Mouse (Mus musculus) ES-E14 (cell line): ENCODE results near the gene Ptgs1. TPM values are rescaled to one million over a fixed set of nuclear protein-coding genes. Genes with fewer than 3 reads are reported as not detected.

Source experiments
- DNase-seq: peaks from one replicate; pipeline ENCODE4 v3.0.0-alpha.2; 2013; ENCODE audit warnings: low read depth, low spot score
- H3K27ac ChIP-seq: 2 replicates; pipeline ENCODE4 v1.5.1; 2012; ENCODE audit warnings: low read depth, mild to moderate bottlenecking, low read length, moderate library complexity, mixed read lengths; ENCODE audit not compliant: poor library complexity, insufficient read depth, severe bottlenecking
- H3K36me3 ChIP-seq: 2 replicates; pipeline ENCODE4 v1.6.1; 2012; ENCODE audit warnings: mild to moderate bottlenecking, low read length, moderate library complexity, mixed read lengths; ENCODE audit not compliant: control insufficient read depth, poor library complexity, insufficient read depth, severe bottlenecking
- H3K4me1 ChIP-seq, 2 experiments: fragments of 150-350 bp in 1 of 2; sonication (generic) in 1 of 2; 2 replicates each; pipeline ENCODE4 v1.6.1; 2012; ENCODE audit warnings: low read length in 2 of 2, mild to moderate bottlenecking in 1 of 2, mixed read lengths in 1 of 2; ENCODE audit not compliant: control insufficient read depth in 2 of 2, insufficient read depth in 2 of 2, poor library complexity in 1 of 2
- H3K4me3 ChIP-seq, 2 experiments: fragments of 150-350 bp in 1 of 2; sonication (generic) in 1 of 2; 2 replicates each; pipeline ENCODE4 v1.5.1; 2012; ENCODE audit warnings: low read length in 2 of 2, low read depth in 1 of 2, mild to moderate bottlenecking in 1 of 2, mixed read lengths in 1 of 2; ENCODE audit not compliant: insufficient read depth in 1 of 2, poor library complexity in 1 of 2, severe bottlenecking in 1 of 2
- H3K9ac ChIP-seq: 2 replicates; pipeline ENCODE4 v1.6.1; 2012; ENCODE audit warnings: low read depth, mild to moderate bottlenecking, low read length, mixed read lengths; ENCODE audit not compliant: poor library complexity, insufficient read depth, severe bottlenecking
- H3K9me3 ChIP-seq: fragments of 150-350 bp; sonication (generic); 2 replicates; pipeline ENCODE4 v1.6.1; 2012; ENCODE audit warnings: low read depth, mild to moderate bottlenecking, low read length; ENCODE audit not compliant: control insufficient read depth, insufficient read depth
- CHD2 ChIP-seq: IDR thresholded peaks from 2 replicates; pipeline ENCODE4 v1.6.1; 2014; ENCODE audit warnings: mild to moderate bottlenecking, low read depth, low read length, inconsistent platforms
- HCFC1 ChIP-seq: IDR thresholded peaks from 2 replicates; pipeline ENCODE4 v1.6.1; 2012; ENCODE audit warnings: low read length, inconsistent platforms, borderline replicate concordance; ENCODE audit not compliant: insufficient read depth
- MAFK ChIP-seq: IDR thresholded peaks from 2 replicates; pipeline ENCODE4 v1.6.1; 2014; ENCODE audit warnings: mild to moderate bottlenecking, low read depth, low read length, inconsistent platforms; ENCODE audit not compliant: insufficient read depth
- ZC3H11A ChIP-seq: IDR thresholded peaks from 2 replicates; pipeline ENCODE4 v1.6.1; 2012; ENCODE audit warnings: low read depth, mild to moderate bottlenecking, inconsistent platforms, low read length, borderline replicate concordance
- ZNF384 ChIP-seq: IDR thresholded peaks from 2 replicates; pipeline ENCODE4 v1.6.1; 2012; ENCODE audit warnings: low read depth, low read length, inconsistent platforms
- in situ Hi-C, 2 experiments: fragments of 600-800 bp; cut with MboI; formaldehyde crosslinking; loops; one replicate each; pipeline ENCODE4 v1.15.1; 2025; ENCODE audit warnings: low sequenced_read_pairs in 2 of 2, inconsistent platforms in 1 of 2; ENCODE audit not compliant: unreplicated experiment in 2 of 2
- total RNA-seq: library from RNA; depleted of rRNA; stranded (reverse); fragments of 300-350 nt; gene quantifications from 2 replicates; pipeline ENCODE4 v1.2.3, GENCODE M21; 2012

The Ptgs1 gene
- total RNA-seq, 1 experiment = 9.0 TPM

- Histone ChIP-seq H3K9ac (0 out of 2 replicates have a peak overlapping the region, but pooled peaks have one; percentile 26), H3K4me1 (peaks cover 3 to 17% of the 10 kb centered on the region in 2 experiments; a peak in 3 of 4 replicates), H3K4me3 (no peak overlapping the region; a peak in 1 of 4 replicates), H3K36me3 (no peaks in the 10 kb centered on the region), H3K9me3 (no peaks in the 10 kb centered on the region), H3K27ac (peak overlapping the region; percentile 23; the same call in 1 of the 2 replicates)
- peak; percentile 71 for DNase-seq
- TF ChIP-seq CHD2 = 0 out of 2 replicates have a peak, but pooled peaks have one; percentile 18
- TF ChIP-seq MAFK = no peak
- no peak for TF ChIP-seq ZC3H11A
- peak; percentile 98 for TF ChIP-seq ZNF384
- no peak for TF ChIP-seq HCFC1
- in situ Hi-C loops = no loop called here
These were observed 7.9 kb upstream of the Ptgs1 start for GRCm38 (mm10) chr2:36222168-36222848.

DNA sequence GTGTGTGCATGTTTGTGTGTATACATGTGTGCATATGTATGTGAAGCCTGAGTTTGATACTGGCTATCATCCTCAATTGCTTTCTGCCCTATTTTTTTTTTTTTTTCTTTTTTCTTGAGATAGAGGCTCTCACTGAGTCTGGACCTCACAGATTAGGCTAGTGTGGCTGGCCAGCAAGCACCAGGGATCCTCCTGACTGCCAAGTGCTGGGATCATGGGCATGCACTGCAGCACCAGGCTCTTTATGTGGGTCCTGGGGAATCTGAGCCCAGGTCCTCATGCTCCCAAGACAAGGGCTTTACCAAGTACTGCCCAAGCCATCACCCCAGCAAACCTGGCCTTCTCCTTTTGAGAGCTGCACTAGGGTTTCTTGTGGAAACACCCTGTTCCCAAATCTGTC, 6.8 kb upstream of the Ptgs1 start:
- TF ChIP-seq CHD2 = no peak
- in situ Hi-C loops = no loop called here
- no peak overlapping the region; the same call in 1 of the 2 replicates for H3K9ac ChIP-seq
- H3K36me3 ChIP-seq = no peaks in the 10 kb centered on the region
- H3K27ac ChIP-seq = no peak overlapping the region
- peaks cover 3 to 11% of the 10 kb centered on the region in 2 experiments; a peak in 3 of 4 replicates for H3K4me1 ChIP-seq
- no peak for DNase-seq
- H3K4me3 ChIP-seq = no peak overlapping the region
- H3K9me3 ChIP-seq = no peaks in the 10 kb centered on the region

GRCm38 (mm10) chr2:36224153-36224552, 6.1 kb upstream of the Ptgs1 start:
- Histone ChIP-seq H3K36me3 (no peaks in the 10 kb centered on the region), H3K4me1 (peaks cover 3 to 11% of the 10 kb centered on the region in 2 experiments; a peak in 3 of 4 replicates), H3K27ac (no peak overlapping the region), H3K9me3 (no peaks in the 10 kb centered on the region), H3K4me3 (no peak overlapping the region), H3K9ac (no peak overlapping the region)
- TF ChIP-seq MAFK (no peak), HCFC1 (no peak), CHD2 (no peak), ZC3H11A (no peak), ZNF384 (no peak)
- DNase-seq = no peak
- in situ Hi-C loops = no loop called here

GRCm38 (mm10) chr2:36224599-36224998, 5.6 kb upstream of the Ptgs1 start:
- Histone ChIP-seq H3K4me3 (no peak overlapping the region), H3K4me1 (peaks cover 3 to 11% of the 10 kb centered on the region in 2 experiments; a peak in 3 of 4 replicates), H3K9ac (no peak overlapping the region), H3K27ac (no peak overlapping the region), H3K36me3 (no peaks in the 10 kb centered on the region), H3K9me3 (no peaks in the 10 kb centered on the region)
- TF ChIP-seq HCFC1 = peak; percentile 73; the same call in 1 of the 2 replicates
- no peak for TF ChIP-seq ZNF384
- no peak for DNase-seq
- in situ Hi-C loops = no loop called here

- in situ Hi-C loops = no loop called here
These were observed 741 bp downstream of the Ptgs1 start for GRCm38 (mm10) chr2:36230967-36231366.

More at GRCm38 (mm10) chr2:36230967-36231366, 741 bp downstream of the Ptgs1 start:
- TF ChIP-seq CHD2 (no peak), HCFC1 (no peak), ZC3H11A (no peak), ZNF384 (no peak), MAFK (no peak)
- 0 out of 4 replicates have a peak, but pooled peaks cover 0 to 2% of the 10 kb centered on the region in 2 experiments for H3K4me1 ChIP-seq
- H3K27ac ChIP-seq = no peak overlapping the region
- peak overlapping the region; percentile 58 to 64; a peak in 3 of 4 replicates for H3K4me3 ChIP-seq
- H3K9me3 ChIP-seq = no peaks in the 10 kb centered on the region
- no peak overlapping the region for H3K9ac ChIP-seq
- no peak for DNase-seq
- no peaks in the 10 kb centered on the region for H3K36me3 ChIP-seq
